Mouse (Mus musculus) heart, embryonic 16.5 days (tissue): ENCODE data around the gene S100a6. TPM values are rescaled to one million over a fixed set of nuclear protein-coding genes. Genes with fewer than 3 reads are reported as not detected.

ENCODE experiments used
- ATAC-seq: fragments of 200-750 bp; cut with Nextera tagmentation; replicated peaks from 2 replicates; pipeline ENCODE4 v1.8.0; 2017; ENCODE audit warnings: moderate number of reproducible peaks; ENCODE audit not compliant: insufficient read depth, low FRiP score; ENCODE audit errors: extremely low read depth
- H3K27ac ChIP-seq: fragments of 300-500 bp; sonication (generic); 2 replicates; pipeline ENCODE4 v1.5.1; 2014; ENCODE audit warnings: mild to moderate bottlenecking, low read length, control low read depth, moderate library complexity
- H3K27me3 ChIP-seq: fragments of 300-500 bp; sonication (generic); 2 replicates; pipeline ENCODE4 v1.6.1; 2014; ENCODE audit warnings: low read length, mixed read lengths; ENCODE audit not compliant: control insufficient read depth, insufficient read depth
- H3K36me3 ChIP-seq: fragments of 300-500 bp; sonication (generic); 2 replicates; pipeline ENCODE4 v1.6.1; 2014; ENCODE audit not compliant: control insufficient read depth, insufficient read depth
- H3K4me1 ChIP-seq: fragments of 300-500 bp; sonication (generic); 2 replicates; pipeline ENCODE4 v1.6.1; 2014; ENCODE audit warnings: low read length, mixed read lengths; ENCODE audit not compliant: control insufficient read depth, insufficient read depth
- H3K4me2 ChIP-seq: fragments of 300-500 bp; sonication (generic); 2 replicates; pipeline ENCODE4 v1.6.1; 2014; ENCODE audit warnings: low read depth, mild to moderate bottlenecking, control low read depth, low read length
- H3K4me3 ChIP-seq: fragments of 300-500 bp; sonication (generic); 2 replicates; pipeline ENCODE4 v1.5.1; 2014; ENCODE audit warnings: mild to moderate bottlenecking, control low read depth, low read length
- H3K9ac ChIP-seq: fragments of 300-500 bp; sonication (generic); 2 replicates; pipeline ENCODE4 v1.6.1; 2014; ENCODE audit warnings: low read length, control low read depth
- H3K9me3 ChIP-seq: fragments of 300-500 bp; sonication (generic); replicated peaks from 2 replicates; pipeline ENCODE4 v1.6.1; 2016; ENCODE audit warnings: low read length; ENCODE audit not compliant: control insufficient read depth
- whole genome bisulfite sequencing: fragments of 180-500 bp; shearing (Covaris S2); extraction: QIAGEN DNeasy Blood & Tissue Kit; methylation state at CpG from one replicate; pipeline ENCODE4 v1.1.7; 2014; 5-methylcytosine and 5-hydroxymethylcytosine counted together
- polyA plus RNA-seq: library from polyadenylated mRNA; unstranded; fragments of >200 nt; fragmentation: Nextera tagmentation; extraction: Ambion mirVana; gene quantifications from 2 replicates; pipeline ENCODE4 v1.2.1, GENCODE M21; 2015

S100a6 gene
- polyA plus RNA-seq, 1 experiment from 2014 or later: 61.6 TPM

DNA sequence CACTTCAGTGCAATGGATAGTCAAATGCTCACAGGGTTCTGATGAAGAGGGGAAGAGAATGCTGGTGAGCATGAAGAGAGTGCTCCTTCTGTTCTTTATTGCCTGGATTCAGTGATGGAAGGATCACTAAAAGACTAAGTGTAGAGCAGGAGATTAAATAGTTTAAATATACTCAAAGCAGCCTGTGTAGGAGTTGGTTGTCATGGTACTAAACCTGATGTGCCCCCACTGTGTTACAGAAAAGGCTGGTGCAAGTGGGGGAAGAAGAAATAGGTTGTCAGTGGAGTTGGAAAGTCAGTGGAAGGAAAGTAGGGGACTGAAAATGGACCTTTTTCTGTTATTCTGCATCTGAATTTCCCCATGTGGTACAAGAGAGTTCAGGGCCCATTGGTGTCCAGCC lies 36.3 kb downstream of the S100a6 start:
- no peak for ATAC-seq
- Histone ChIP-seq H3K9ac (no peak overlapping the region), H3K27me3 (no peaks in the 10 kb centered on the region), H3K4me2 (no peak overlapping the region), H3K36me3 (no peaks in the 10 kb centered on the region), H3K4me1 (no peaks in the 10 kb centered on the region), H3K9me3 (no peaks in the 10 kb centered on the region), H3K4me3 (no peak overlapping the region), H3K27ac (no peak overlapping the region)

DNA sequence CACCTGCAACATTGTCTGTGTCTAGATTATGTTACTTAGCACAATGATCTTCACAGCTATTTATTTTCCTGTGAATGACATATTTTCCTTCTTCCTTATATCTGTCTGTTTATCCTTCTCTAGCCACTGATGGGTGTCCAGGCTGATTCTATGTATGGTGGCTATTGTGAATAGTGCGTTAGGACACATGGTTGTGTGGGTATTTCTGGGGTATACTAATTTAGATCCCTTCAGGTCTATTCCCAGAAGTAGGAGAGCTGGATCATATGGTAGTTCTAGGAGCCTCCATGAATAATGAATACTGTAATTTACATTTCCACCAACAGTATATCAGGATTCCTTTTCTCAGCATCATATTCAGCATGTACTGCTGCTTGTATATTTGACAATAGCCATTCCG lies 37.1 kb downstream of the S100a6 start:
- Histone ChIP-seq H3K9me3 (no peaks in the 10 kb centered on the region), H3K27me3 (no peaks in the 10 kb centered on the region), H3K4me3 (no peak overlapping the region), H3K36me3 (no peaks in the 10 kb centered on the region), H3K27ac (no peak overlapping the region), H3K4me1 (no peaks in the 10 kb centered on the region), H3K9ac (no peak overlapping the region), H3K4me2 (no peak overlapping the region)
- no peak for ATAC-seq
- WGBS: 82% methylated on average over 2 of the region's 2 CpGs

DNA sequence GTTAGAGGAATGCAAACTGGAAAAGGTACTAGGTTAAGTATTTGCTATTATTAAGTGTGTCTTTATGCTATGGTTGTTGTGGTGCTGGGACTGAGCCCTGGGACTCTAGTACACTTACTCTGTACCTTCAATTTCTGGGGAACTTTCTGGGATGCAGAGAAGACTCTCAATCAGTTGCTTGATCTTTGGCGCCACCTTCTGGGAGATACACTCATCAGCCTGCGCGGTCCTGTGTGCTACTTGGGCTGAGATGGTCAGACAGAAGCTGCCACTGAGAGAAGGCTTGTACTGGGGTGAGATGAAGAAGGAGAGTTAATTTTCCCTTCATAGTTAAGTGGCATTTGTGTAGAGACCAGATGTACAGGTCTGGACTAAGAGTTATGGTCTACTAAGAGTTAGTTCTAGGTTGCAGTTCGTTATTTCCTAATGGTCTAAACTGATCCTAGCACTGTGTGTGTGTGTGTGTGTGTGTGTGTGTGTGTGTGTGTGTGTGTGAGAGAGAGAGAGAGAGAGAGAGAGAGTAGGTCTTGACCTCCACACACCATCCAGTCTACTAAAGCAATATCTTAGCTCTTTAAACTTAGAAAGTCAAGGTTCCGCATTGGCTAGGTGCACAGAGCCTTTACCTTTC lies 40.3 kb downstream of the S100a6 start:
- Histone ChIP-seq H3K9me3 (no peaks in the 10 kb centered on the region), H3K27me3 (no peaks in the 10 kb centered on the region), H3K36me3 (no peaks in the 10 kb centered on the region), H3K27ac (no peak overlapping the region), H3K9ac (no peak overlapping the region), H3K4me3 (no peak overlapping the region), H3K4me1 (no peaks in the 10 kb centered on the region), H3K4me2 (no peak overlapping the region)
- 38% methylated on average over 5 of the region's 5 CpGs for WGBS
- ATAC-seq: 0 out of 2 replicates have a peak, but pooled peaks have one; percentile 23

DNA sequence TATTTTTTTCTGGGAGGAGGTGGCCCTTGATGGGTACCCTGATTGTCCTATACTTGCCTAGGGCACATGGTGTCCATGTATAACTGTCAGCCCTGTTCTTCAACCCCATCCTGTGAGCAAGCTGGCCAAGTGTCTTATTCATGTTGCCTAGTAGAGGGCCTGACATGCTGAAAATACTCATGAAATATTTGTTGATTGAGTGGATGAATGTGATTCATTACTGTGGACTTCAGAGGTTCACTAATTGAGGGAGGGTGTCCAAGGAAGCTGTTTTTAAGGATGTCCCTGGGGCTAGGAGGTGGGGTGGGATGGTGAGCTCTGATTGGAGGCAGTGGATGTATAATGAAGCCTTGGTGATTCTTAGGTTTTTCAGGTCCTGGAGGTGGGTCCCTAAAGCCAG lies 41.0 kb downstream of the S100a6 start, which contains the start of gene S100a7a:
Gene S100a7a (plus strand): TSS at position 301 of the 400 bp plus-strand sequence.
- H3K4me2 ChIP-seq: no peak within 1 kb of the TSS
- H3K27ac ChIP-seq: no peak within 1 kb of the TSS
- H3K9ac ChIP-seq: no peak within 1 kb of the TSS
- no peaks in the 10 kb centered on the region for H3K27me3 ChIP-seq
- no peaks in the 10 kb centered on the region for H3K36me3 ChIP-seq
- ATAC-seq: no peak
- no peaks in the 10 kb centered on the region for H3K9me3 ChIP-seq
- H3K4me3 ChIP-seq: no peak within 1 kb of the TSS
- no peaks in the 10 kb centered on the region for H3K4me1 ChIP-seq

DNA sequence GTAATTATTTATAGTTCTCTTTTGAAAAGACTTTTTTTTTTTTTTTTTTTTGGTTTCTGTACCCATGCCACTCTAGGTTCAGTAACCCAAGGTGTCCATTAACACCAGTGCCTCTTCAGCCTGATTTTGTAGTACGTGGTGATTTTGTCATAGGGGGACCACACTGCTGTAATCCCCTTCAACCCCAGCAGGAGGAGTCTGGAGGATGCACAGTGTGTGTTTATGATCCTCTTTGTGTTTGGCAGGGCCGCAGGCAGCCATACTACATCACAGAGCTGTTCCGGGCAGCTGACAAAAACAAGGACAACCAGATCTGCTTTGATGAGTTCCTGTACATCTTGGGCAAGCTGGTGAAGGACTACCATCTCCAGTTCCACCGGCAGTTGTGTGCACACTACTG lies 44.7 kb downstream of the S100a6 start:
- Histone ChIP-seq H3K9me3 (no peaks in the 10 kb centered on the region), H3K27ac (no peak overlapping the region), H3K9ac (no peak overlapping the region), H3K4me1 (no peaks in the 10 kb centered on the region), H3K27me3 (no peaks in the 10 kb centered on the region), H3K36me3 (no peaks in the 10 kb centered on the region), H3K4me3 (no peak overlapping the region), H3K4me2 (no peak overlapping the region)
- 68% methylated on average over 4 of the region's 4 CpGs for WGBS
- ATAC-seq: no peak

DNA sequence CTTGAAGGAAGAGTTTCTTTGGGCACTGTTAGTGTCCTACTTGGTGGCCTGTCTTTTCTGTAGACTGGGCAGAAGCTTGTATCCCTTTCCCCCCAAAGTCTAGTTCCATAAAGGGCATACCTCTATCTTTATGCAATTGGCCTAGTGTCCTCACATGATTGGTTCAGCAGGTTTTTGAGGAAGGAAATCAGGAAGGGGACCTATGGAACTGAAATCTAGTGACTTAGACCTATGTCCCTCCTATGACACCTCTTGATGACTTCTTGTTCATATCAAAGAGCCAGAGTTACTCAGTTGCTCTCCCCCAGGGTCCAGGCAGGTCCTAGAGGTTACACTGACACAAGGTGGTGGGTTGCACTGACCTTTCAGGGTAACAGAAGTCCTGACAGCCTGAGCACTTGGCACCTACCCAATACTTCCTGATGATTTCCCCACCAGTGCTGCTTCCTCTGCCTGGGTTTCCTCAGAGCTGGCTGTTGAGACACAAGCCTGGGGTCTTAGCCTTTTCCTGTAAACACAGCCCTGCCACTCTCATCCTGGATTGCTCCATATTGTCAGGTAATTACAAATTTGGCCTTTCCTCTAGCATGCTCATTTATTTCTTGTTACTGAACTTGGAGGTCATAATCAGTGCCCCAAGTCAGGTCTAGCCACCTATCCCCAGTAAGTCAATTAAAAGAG lies 46.8 kb downstream of the S100a6 start:
- H3K36me3 ChIP-seq: no peaks in the 10 kb centered on the region
- no peaks in the 10 kb centered on the region for H3K9me3 ChIP-seq

DNA sequence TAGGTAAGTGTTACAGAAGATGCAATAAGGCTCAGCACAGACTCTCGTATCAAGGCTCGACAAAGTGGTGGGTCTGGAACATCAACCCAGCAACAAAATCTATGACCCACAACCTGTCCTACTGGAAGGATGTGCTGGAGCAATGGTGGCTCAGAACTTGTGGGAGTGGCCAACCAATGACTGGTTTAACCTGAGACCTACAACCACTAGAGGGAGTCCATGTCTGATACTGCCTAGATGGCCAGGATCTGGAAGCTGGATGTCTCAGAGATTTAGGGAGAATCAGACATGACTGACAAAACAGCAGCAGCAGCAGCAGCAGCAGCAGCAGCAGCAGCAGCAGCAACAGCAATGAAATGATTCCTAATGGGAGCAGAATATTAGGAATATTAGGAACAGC lies 51.5 kb downstream of the S100a6 start:
- Histone ChIP-seq H3K9me3 (no peaks in the 10 kb centered on the region), H3K27me3 (no peaks in the 10 kb centered on the region), H3K9ac (no peak overlapping the region), H3K4me2 (no peak overlapping the region), H3K4me3 (no peak overlapping the region), H3K36me3 (no peaks in the 10 kb centered on the region), H3K27ac (no peak overlapping the region), H3K4me1 (no peaks in the 10 kb centered on the region)
- WGBS: 68% methylated on average over 2 of the region's 2 CpGs
- ATAC-seq: no peak

More for the DNA sequence above, 46.8 kb downstream of the S100a6 start:
- ATAC-seq: no peak
- no peak overlapping the region for H3K4me3 ChIP-seq
- no peaks in the 10 kb centered on the region for H3K4me1 ChIP-seq
- H3K27me3 ChIP-seq: no peaks in the 10 kb centered on the region
- H3K4me2 ChIP-seq: no peak overlapping the region
- H3K27ac ChIP-seq: no peak overlapping the region
- H3K9ac ChIP-seq: no peak overlapping the region

DNA sequence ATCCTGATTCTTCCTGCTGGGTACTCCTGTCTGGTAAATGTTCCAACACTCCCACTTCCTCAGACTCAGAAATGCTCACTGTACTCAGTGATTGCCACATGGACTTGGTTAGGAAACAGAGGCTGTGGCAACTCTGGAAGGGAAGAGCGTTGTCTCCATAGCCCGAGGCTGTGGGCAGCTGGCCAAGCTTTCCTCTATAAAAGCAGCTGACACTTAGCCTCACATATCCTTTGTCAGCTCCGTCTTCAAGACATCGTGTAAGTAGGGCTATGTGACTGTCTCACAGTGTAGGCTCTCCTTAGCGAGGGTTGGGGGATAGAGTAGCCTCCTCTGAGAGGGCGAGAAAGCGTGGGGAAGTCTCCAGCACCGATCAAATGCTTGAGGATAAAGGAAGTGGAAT lies 56.2 kb downstream of the S100a6 start, which contains the start of gene S100a8:
Gene S100a8 (plus strand): TSS at position 133 of the 400 bp plus-strand sequence.
- no peaks in the 10 kb centered on the region for H3K9me3 ChIP-seq
- no peak within 1 kb of the TSS for H3K27ac ChIP-seq
- H3K4me2 ChIP-seq: no peak within 1 kb of the TSS
- no peaks in the 10 kb centered on the region for H3K4me1 ChIP-seq
- H3K9ac ChIP-seq: no peak within 1 kb of the TSS
- ATAC-seq: no peak
- no peaks in the 10 kb centered on the region for H3K27me3 ChIP-seq
- H3K36me3 ChIP-seq: no peaks in the 10 kb centered on the region
- no peak within 1 kb of the TSS for H3K4me3 ChIP-seq
- 54% methylated on average over 8 of the region's 8 CpGs for WGBS
